37 mouse cellular contexts compared by ENCODE assay signal in genomic region chr3:95524673-95525072, GRCm38 (mm10). TPM values are rescaled to one million over a fixed set of nuclear protein-coding genes. Genes with fewer than 3 reads are reported as not detected.
A peak's percentile ranks its signal among the peaks of the same experiment; 100 is the strongest.
DNase-seq lines count a peak whose midpoint lies in the region; ATAC-seq and TF ChIP-seq lines count a peak whose summit lies in the region.
"Had no signal": no experiment of that assay in that cellular context is flagged by ENCODE, and none has a peak within 500 bp of the region (broad histone marks: within the 10 kb centered on the region; RNA-seq: fewer than 3 reads in every experiment).

No protein-coding gene starts in this region.

- H3K4me2 ChIP-seq in hindbrain, postnatal 0 days (ENCODE audit: low read depth, low read length): no peak overlapping the region
- H3K4me2 ChIP-seq in kidney, embryonic 14.5 days (replicated peaks; ENCODE audit: low read depth, low read length): no peak overlapping the region
- 0 out of 2 replicates have a peak overlapping the region, but pooled peaks have one; percentile 24 for H3K4me2 ChIP-seq in intestine, embryonic 15.5 days (replicated peaks)
- no peak overlapping the region for H3K4me2 ChIP-seq in stomach, postnatal 0 days (replicated peaks; ENCODE audit: low read depth)
- H3K4me2 ChIP-seq: embryonic facial prominence, embryonic 12.5 days; forebrain, embryonic 15.5 days; limb, embryonic 13.5 days; lung, embryonic 14.5 days had no signal

- H3K4me1 ChIP-seq in hindbrain, embryonic 10.5 days (replicated peaks): no peaks in the 10 kb centered on the region
- no peaks in the 10 kb centered on the region for H3K4me1 ChIP-seq in hindbrain, postnatal 0 days (ENCODE audit: insufficient read depth, low read length)
- no peaks in the 10 kb centered on the region for H3K4me1 ChIP-seq in kidney, embryonic 14.5 days (ENCODE audit: control insufficient read depth, insufficient read depth, low read length)
- 0 out of 2 replicates have a peak, but pooled peaks cover 4% of the 10 kb centered on the region for H3K4me1 ChIP-seq in intestine, embryonic 15.5 days (replicated peaks)
- H3K4me1 ChIP-seq in stomach, postnatal 0 days (replicated peaks; ENCODE audit: control insufficient read depth, insufficient read depth): no peaks in the 10 kb centered on the region
- H3K4me1 ChIP-seq in forebrain, embryonic 10.5 days: no peaks in the 10 kb centered on the region
- H3K4me1 ChIP-seq: embryonic facial prominence, embryonic 12.5 days; forebrain, embryonic 15.5 days had no signal

- TF ChIP-seq EP300 in stomach, postnatal 0 days (optimal IDR thresholded peaks at IDR 0.05): no peak

- TF ChIP-seq CTCF in hindbrain, postnatal 0 days (IDR thresholded peaks at IDR 0.05; ENCODE audit: low read depth): no peak
- TF ChIP-seq CTCF in stomach, postnatal 0 days (IDR thresholded peaks at IDR 0.05; ENCODE audit: low read depth): peak; percentile 35; the same call in 1 of the 2 replicates

- no peaks in the 10 kb centered on the region for H3K27me3 ChIP-seq in hindbrain, embryonic 10.5 days (ENCODE audit: insufficient read depth, poor library complexity, severe bottlenecking)
- no peaks in the 10 kb centered on the region for H3K27me3 ChIP-seq in hindbrain, postnatal 0 days (ENCODE audit: insufficient read depth, low read length)
- no peaks in the 10 kb centered on the region for H3K27me3 ChIP-seq in kidney, embryonic 14.5 days (ENCODE audit: control insufficient read depth, insufficient read depth, low read length)
- H3K27me3 ChIP-seq in intestine, embryonic 15.5 days (replicated peaks): no peaks in the 10 kb centered on the region
- H3K27me3 ChIP-seq in stomach, postnatal 0 days (ENCODE audit: control insufficient read depth, insufficient read depth, low read length): no peaks in the 10 kb centered on the region
- H3K27me3 ChIP-seq in forebrain, embryonic 10.5 days (ENCODE audit: poor library complexity, severe bottlenecking): no peaks in the 10 kb centered on the region
- H3K27me3 ChIP-seq: embryonic facial prominence, embryonic 12.5 days; forebrain, embryonic 15.5 days; limb, embryonic 13.5 days had no signal

- ATAC-seq in hindbrain, postnatal 0 days: no peak
- ATAC-seq in kidney, embryonic 14.5 days (ENCODE audit: low FRiP score, low TSS enrichment): no peak
- peak; percentile 89 for ATAC-seq in intestine, embryonic 15.5 days
- ATAC-seq in stomach, postnatal 0 days (ENCODE audit: low FRiP score, low TSS enrichment): peak; percentile 86
- ATAC-seq: forebrain, embryonic 15.5 days; hindbrain, embryonic 16.5 days had no signal

- H3K9ac ChIP-seq in hindbrain, postnatal 0 days (replicated peaks; ENCODE audit: low read length): no peak overlapping the region
- H3K9ac ChIP-seq in kidney, embryonic 14.5 days (ENCODE audit: low read depth, low read length): no peak overlapping the region
- no peak overlapping the region for H3K9ac ChIP-seq in intestine, embryonic 15.5 days
- no peak overlapping the region for H3K9ac ChIP-seq in stomach, postnatal 0 days (ENCODE audit: low read length)
- H3K9ac ChIP-seq: embryonic facial prominence, embryonic 12.5 days; forebrain, embryonic 15.5 days; limb, embryonic 13.5 days; liver, embryonic 14.5 days; lung, embryonic 14.5 days had no signal

- no peak overlapping the region for H3K4me3 ChIP-seq in hindbrain, embryonic 10.5 days
- H3K4me3 ChIP-seq in hindbrain, postnatal 0 days (ENCODE audit: low read length): no peak overlapping the region
- H3K4me3 ChIP-seq in kidney, embryonic 14.5 days (ENCODE audit: low read length): no peak overlapping the region
- H3K4me3 ChIP-seq in intestine, embryonic 15.5 days (replicated peaks): no peak overlapping the region
- no peak overlapping the region for H3K4me3 ChIP-seq in stomach, postnatal 0 days (ENCODE audit: low read depth, low read length)
- H3K4me3 ChIP-seq in forebrain, embryonic 10.5 days: no peak overlapping the region
- H3K4me3 ChIP-seq: embryonic facial prominence, embryonic 12.5 days; forebrain, embryonic 15.5 days; gastrocnemius, adult 2 months; layer of hippocampus, adult 2 months; limb, embryonic 13.5 days had no signal

- no peaks in the 10 kb centered on the region for H3K36me3 ChIP-seq in hindbrain, embryonic 10.5 days
- H3K36me3 ChIP-seq in hindbrain, postnatal 0 days (ENCODE audit: insufficient read depth, low read length): no peaks in the 10 kb centered on the region
- no peaks in the 10 kb centered on the region for H3K36me3 ChIP-seq in kidney, embryonic 14.5 days (ENCODE audit: control insufficient read depth, insufficient read depth, low read length)
- no peaks in the 10 kb centered on the region for H3K36me3 ChIP-seq in intestine, embryonic 15.5 days
- H3K36me3 ChIP-seq in stomach, postnatal 0 days (ENCODE audit: control insufficient read depth, insufficient read depth, low read length): no peaks in the 10 kb centered on the region
- no peaks in the 10 kb centered on the region for H3K36me3 ChIP-seq in forebrain, embryonic 10.5 days (replicated peaks)
- H3K36me3 ChIP-seq: embryonic facial prominence, embryonic 12.5 days; forebrain, embryonic 15.5 days; G1E; limb, embryonic 13.5 days had no signal

- 0 out of 2 replicates have a peak overlapping the region, but pooled peaks have one; percentile 18 for H3K27ac ChIP-seq in hindbrain, embryonic 10.5 days
- no peak overlapping the region for H3K27ac ChIP-seq in hindbrain, postnatal 0 days
- H3K27ac ChIP-seq in kidney, embryonic 14.5 days (ENCODE audit: low read depth, low read length): no peak overlapping the region
- peak overlapping the region; percentile 64; the same call in 1 of the 2 replicates for H3K27ac ChIP-seq in intestine, embryonic 15.5 days
- H3K27ac ChIP-seq in stomach, postnatal 0 days (replicated peaks): no peak overlapping the region
- no peak overlapping the region for H3K27ac ChIP-seq in forebrain, embryonic 10.5 days
- H3K27ac ChIP-seq: embryonic facial prominence, embryonic 12.5 days; forebrain, embryonic 15.5 days; gastrocnemius, adult 2 months; kidney, postnatal 0 days; layer of hippocampus, adult 2 months; limb, embryonic 13.5 days; liver, embryonic 14.5 days had no signal

- 67% methylated on average over 2 of the region's 2 CpGs for WGBS in hindbrain, embryonic 10.5 days
- WGBS in hindbrain, postnatal 0 days: 80% methylated on average over 2 of the region's 2 CpGs
- WGBS in kidney, embryonic 14.5 days: 65% methylated on average over 2 of the region's 2 CpGs
- 36% methylated on average over 2 of the region's 2 CpGs for WGBS in intestine, embryonic 15.5 days
- WGBS in stomach, postnatal 0 days: 36% methylated on average over 2 of the region's 2 CpGs
- 71% methylated on average over 2 of the region's 2 CpGs for WGBS in forebrain, embryonic 10.5 days

- no peaks in the 10 kb centered on the region for H3K9me3 ChIP-seq in hindbrain, embryonic 10.5 days
- H3K9me3 ChIP-seq in hindbrain, postnatal 0 days (ENCODE audit: low read length): no peaks in the 10 kb centered on the region
- H3K9me3 ChIP-seq in kidney, embryonic 14.5 days (ENCODE audit: control insufficient read depth, low read length): no peaks in the 10 kb centered on the region
- no peaks in the 10 kb centered on the region for H3K9me3 ChIP-seq in intestine, embryonic 15.5 days
- H3K9me3 ChIP-seq in stomach, postnatal 0 days (ENCODE audit: control insufficient read depth, low read length): no peaks in the 10 kb centered on the region
- H3K9me3 ChIP-seq in forebrain, embryonic 10.5 days: no peaks in the 10 kb centered on the region
- H3K9me3 ChIP-seq: embryonic facial prominence, embryonic 12.5 days; forebrain, embryonic 15.5 days; G1E; limb, embryonic 13.5 days had no signal

- no peak for DNase-seq in hindbrain, embryonic 10.5 days (ENCODE audit: low spot score)
- no peak for DNase-seq in hindbrain, postnatal 0 days (ENCODE audit: low spot score)
- DNase-seq in kidney, postnatal 36 days: peak; percentile 31 to 34
- DNase-seq in stomach, postnatal 0 days (ENCODE audit: low spot score): peak; percentile 68
- DNase-seq in c-Kit-positive CD71-positive TER-119-positive erythroid progenitor cells, embryonic 14.5 days (ENCODE audit: low spot score): no peak
- no peak for DNase-seq in forebrain, embryonic 10.5 days (ENCODE audit: extremely low spot score, low spot score)
- DNase-seq: adrenal gland, postnatal 10 days; cerebellum, adult 11-12 months; cerebellum, adult 9-11 months; embryo, embryonic 11 days; gastrocnemius, adult 2 months; heart, postnatal 14 days; lung, embryonic 14.5 days; lung, postnatal 14 days; midbrain, embryonic 14.5 days; thymus, adult 18-20 months; thymus, postnatal 25 days had no signal

RNA-seq across cellular contexts. Expression of gene Ctss, which starts 1.9 kb away (rescaled TPM):
- 3.9 and 7.6 TPM in 2 replicates for polyA plus RNA-seq in hindbrain, embryonic 10.5 days (2016; fragmentation: Nextera tagmentation; extraction: Ambion mirVana)
- 9.8 and 11.5 TPM in 2 replicates for total RNA-seq in hindbrain, postnatal 0 days (2014; rRNA removed)
- 26.1 and 26.6 TPM in 2 replicates for polyA plus RNA-seq in hindbrain, postnatal 0 days (2015; fragmentation: Nextera tagmentation; extraction: Ambion mirVana)
- polyA plus RNA-seq in kidney, embryonic 14.5 days (2014; fragmentation: Nextera tagmentation; extraction: Ambion mirVana): 9.9 and 12.2 TPM in 2 replicates
- 28.2 and 29.6 TPM in 2 replicates for polyA plus RNA-seq in intestine, embryonic 15.5 days (2015; fragmentation: Nextera tagmentation; extraction: Ambion mirVana)
- 31.8 and 35.6 TPM in 2 replicates for polyA plus RNA-seq in stomach, postnatal 0 days (2015; fragmentation: Nextera tagmentation; extraction: Ambion mirVana)
- 2.5 and 3.9 TPM in 2 replicates for polyA plus RNA-seq in forebrain, embryonic 10.5 days (2016; fragmentation: Nextera tagmentation; extraction: Ambion mirVana)
- polyA plus RNA-seq: G1E had no signal

RNA-seq across cellular contexts. Expression of gene Ctsk, which starts 25.6 kb away (rescaled TPM):
- 3.7 and 5.9 TPM in 2 replicates for polyA plus RNA-seq in hindbrain, embryonic 10.5 days (2016; fragmentation: Nextera tagmentation; extraction: Ambion mirVana)
- 4.9 and 6.7 TPM in 2 replicates for total RNA-seq in hindbrain, postnatal 0 days (2014; rRNA removed)
- 11.6 TPM in 2 replicates for polyA plus RNA-seq in hindbrain, postnatal 0 days (2015; fragmentation: Nextera tagmentation; extraction: Ambion mirVana)
- polyA plus RNA-seq in kidney, embryonic 14.5 days (2014; fragmentation: Nextera tagmentation; extraction: Ambion mirVana): 3.0 and 3.6 TPM in 2 replicates
- polyA plus RNA-seq in intestine, embryonic 15.5 days (2015; fragmentation: Nextera tagmentation; extraction: Ambion mirVana): 8.5 and 9.5 TPM in 2 replicates
- polyA plus RNA-seq in stomach, postnatal 0 days (2015; fragmentation: Nextera tagmentation; extraction: Ambion mirVana): 16.3 and 18.7 TPM in 2 replicates
- 1.4 and 1.5 TPM in 2 replicates for polyA plus RNA-seq in forebrain, embryonic 10.5 days (2016; fragmentation: Nextera tagmentation; extraction: Ambion mirVana)
- total RNA-seq: granulocyte monocyte progenitor cell, adult 5-6 weeks had no signal
- polyA plus RNA-seq: G1E had no signal

RNA-seq across cellular contexts. Expression of gene Hormad1, which starts 34.8 kb away (rescaled TPM):
- polyA plus RNA-seq in hindbrain, embryonic 10.5 days (2016; fragmentation: Nextera tagmentation; extraction: Ambion mirVana): not detected in 2 replicates
- not detected in 2 replicates for total RNA-seq in hindbrain, postnatal 0 days (2014; rRNA removed)
- not detected in 2 replicates for polyA plus RNA-seq in hindbrain, postnatal 0 days (2015; fragmentation: Nextera tagmentation; extraction: Ambion mirVana)
- not detected in 2 replicates for polyA plus RNA-seq in kidney, embryonic 14.5 days (2014; fragmentation: Nextera tagmentation; extraction: Ambion mirVana)
- not detected in 2 replicates for polyA plus RNA-seq in intestine, embryonic 15.5 days (2015; fragmentation: Nextera tagmentation; extraction: Ambion mirVana)
- polyA plus RNA-seq in stomach, postnatal 0 days (2015; fragmentation: Nextera tagmentation; extraction: Ambion mirVana): not detected in 2 replicates
- not detected in 2 replicates for polyA plus RNA-seq in forebrain, embryonic 10.5 days (2016; fragmentation: Nextera tagmentation; extraction: Ambion mirVana)
- total RNA-seq: adrenal gland, postnatal 10 days; gastrocnemius, adult 2 months; granulocyte monocyte progenitor cell, adult 5-6 weeks; heart, postnatal 14 days; layer of hippocampus, adult 2 months; layer of hippocampus, postnatal 14 days; left cerebral cortex, adult 8-10 months; left cerebral cortex, postnatal 36 days; monocyte, adult 5-6 weeks had no signal
- polyA plus RNA-seq: embryonic facial prominence, embryonic 12.5 days; forebrain, embryonic 15.5 days; frontal cortex, adult 2 months; G1E; heart, embryonic 14.5 days; hindbrain, embryonic 11.5 days; hindbrain, embryonic 16.5 days; kidney, postnatal 0 days; limb, embryonic 13.5 days; lung, embryonic 14.5 days; midbrain, embryonic 14.5 days; neural tube, embryonic 14.5 days; stomach, embryonic 16.5 days had no signal

Comparison
In these comparisons a context has a peak if more than half of its experiments do, and no peak if none do; other contexts are left out.
1. H3K27ac ChIP-seq: peak in hindbrain, embryonic 10.5 days (single experiment) and intestine, embryonic 15.5 days (single experiment); none in hindbrain, postnatal 0 days (single experiment), kidney, embryonic 14.5 days (single experiment), stomach, postnatal 0 days (single experiment) and forebrain, embryonic 10.5 days (single experiment).
2. DNase-seq: peak in kidney, postnatal 36 days (2 of 2) and stomach, postnatal 0 days (single experiment); none in hindbrain, embryonic 10.5 days (single experiment), hindbrain, postnatal 0 days (single experiment), c-Kit-positive CD71-positive TER-119-positive erythroid progenitor cells, embryonic 14.5 days (single experiment) and forebrain, embryonic 10.5 days (single experiment).
3. ATAC-seq: peak in intestine, embryonic 15.5 days (single experiment) and stomach, postnatal 0 days (single experiment); none in hindbrain, postnatal 0 days (single experiment) and kidney, embryonic 14.5 days (single experiment).